Mouse (Mus musculus) left cerebral cortex, adult 18-20 months (tissue): ENCODE measurements at regions not wholly inside any gene's neighbourhood (a gene's known extent, or its start where the extent isn't known, plus 50 kb on each side); places are given as distances from the start of the nearest gene placed in this dataset.
A peak's percentile ranks its signal among the peaks of the same experiment; 100 is the strongest.

Source experiments
- DNase-seq, 2 experiments: peaks; one replicate each; pipeline ENCODE4 v3.0.0; 2021 to 2022; ENCODE audit warnings: low spot score in 2 of 2, mixed read lengths in 1 of 2

DNA sequence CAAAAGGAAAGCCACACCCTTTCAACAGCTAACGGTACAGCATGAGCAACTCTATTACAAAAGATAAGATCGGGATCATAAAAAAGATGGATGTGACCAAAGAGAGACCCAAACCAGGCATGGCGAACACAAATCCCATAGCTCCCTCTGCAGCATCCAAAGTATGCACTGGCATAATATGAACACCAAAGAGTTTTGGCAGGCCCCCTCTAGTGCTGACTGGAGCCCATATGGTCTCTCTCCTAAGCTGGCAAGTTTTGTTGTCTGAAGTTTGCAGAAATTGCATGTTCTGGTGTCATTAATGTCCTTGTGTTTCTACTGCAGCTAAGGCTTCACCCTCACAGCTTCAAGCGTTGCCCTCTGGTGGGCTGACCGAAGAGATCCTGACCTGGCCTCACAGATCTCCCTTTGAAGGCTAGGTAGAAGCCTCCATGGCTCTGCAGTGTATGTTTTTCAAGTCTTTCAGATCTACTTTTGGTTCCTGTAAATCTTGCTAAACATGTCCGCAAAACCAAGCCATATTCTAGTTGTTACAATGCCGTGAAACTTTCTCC, 75.7 kb upstream of the Bcl2l14 start:
- no peak for DNase-seq

DNA sequence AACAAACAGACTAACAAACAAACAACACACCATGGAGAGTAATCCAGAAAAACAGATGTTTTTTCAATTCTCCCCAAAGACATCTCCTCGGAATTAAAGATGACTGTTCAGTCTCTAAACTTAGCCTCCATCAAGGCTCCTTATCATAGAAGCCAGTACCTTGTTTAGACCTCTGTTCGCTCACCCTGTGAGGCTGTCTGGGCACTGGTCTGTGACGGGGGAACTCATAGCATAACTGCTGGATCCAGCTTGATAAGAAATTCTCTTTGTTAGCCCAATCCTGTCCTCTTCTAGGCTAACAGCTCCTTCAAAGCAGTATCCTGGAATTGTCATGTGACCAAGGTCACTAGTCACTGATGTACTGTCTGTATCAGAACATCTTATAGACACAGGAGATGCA, 72.1 kb upstream of the Bcl2l14 start:
- no peak for DNase-seq

GRCm38 (mm10) chr6:134325564-134325963, 70.6 kb upstream of the Bcl2l14 start:
- DNase-seq = peak in 1 of 2 experiments; percentile 14

GRCm38 (mm10) chr6:134329550-134330299, 66.4 kb upstream of the Bcl2l14 start:
- DNase-seq = no peak

DNA sequence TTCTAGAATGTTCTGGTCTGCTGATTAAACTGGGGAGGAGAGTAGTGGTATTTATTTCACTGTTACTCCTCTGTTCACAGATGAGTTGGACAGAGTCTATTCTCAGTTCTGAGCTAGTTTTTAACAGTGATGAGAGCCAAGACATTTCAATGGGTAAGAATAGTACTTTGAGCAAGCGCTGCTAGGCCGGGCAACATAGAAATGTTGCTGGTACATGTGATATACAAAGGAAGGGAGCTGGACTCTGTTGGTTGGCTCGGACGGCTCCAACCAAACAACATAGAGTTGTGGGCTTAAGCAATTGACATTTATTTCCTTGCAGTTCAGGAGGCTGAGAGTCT, 65.8 kb upstream of the Bcl2l14 start:
- DNase-seq = no peak

- no peak for DNase-seq
Measured at GRCm38 (mm10) chr6:134332718-134333432, 63.2 kb upstream of the Bcl2l14 start.

DNA sequence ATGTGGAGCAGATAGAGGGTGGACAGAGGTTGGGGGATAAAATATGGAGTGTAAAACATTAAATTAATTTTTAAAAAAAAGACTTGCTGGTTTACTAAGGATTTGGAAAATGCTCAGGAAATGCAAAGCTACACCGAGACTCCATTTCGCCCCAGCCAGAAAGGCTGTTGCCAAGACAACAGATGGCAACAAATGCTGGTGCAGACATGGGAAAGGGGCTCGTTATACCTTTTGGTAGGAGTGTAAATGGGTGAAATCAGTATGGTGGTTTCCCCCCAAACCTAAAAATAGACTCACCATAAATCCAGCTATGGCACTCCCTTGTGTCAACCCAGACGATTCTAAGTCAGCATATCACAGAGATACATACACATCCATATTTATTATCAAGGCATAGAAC, 60.4 kb upstream of the Bcl2l14 start:
- peak in 1 of 2 experiments; percentile 3 for DNase-seq

GRCm38 (mm10) chr6:134342796-134343605, 53.1 kb upstream of the Bcl2l14 start:
- DNase-seq = no peak

DNA sequence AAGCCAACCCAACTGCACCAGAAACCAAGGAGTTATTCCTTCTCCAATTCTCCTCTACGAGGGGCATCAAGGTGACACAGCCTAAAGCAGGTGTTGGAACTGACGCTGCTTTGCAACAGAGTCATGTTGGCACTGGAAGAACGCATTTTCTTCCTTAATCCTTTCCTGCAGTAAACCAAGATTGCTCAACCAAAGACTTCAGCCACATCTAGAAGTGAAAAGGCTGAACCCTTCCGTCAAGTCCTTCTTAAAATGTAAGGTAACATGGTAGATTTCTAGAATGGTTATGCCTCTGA, 52.6 kb upstream of the Bcl2l14 start:
- DNase-seq = no peak
